Mouse (Mus musculus) heart, adult 2 months (tissue): ENCODE results near the gene Tsc22d4.

Experiments
- CTCF ChIP-seq: fragments of 200-600 bp; IDR thresholded peaks from 2 replicates; pipeline ENCODE4 v1.8.1; 2022; ENCODE audit warnings: antibody characterized with exemption, mild to moderate bottlenecking, moderate library complexity
- EP300 ChIP-seq: fragments of 200-500 bp; IDR thresholded peaks from 2 replicates; pipeline ENCODE4 v1.6.1; 2011; ENCODE audit warnings: low read depth, low read length, control low read depth; ENCODE audit not compliant: insufficient read depth
- POLR2A ChIP-seq: fragments of 200-500 bp; IDR thresholded peaks from 2 replicates; pipeline ENCODE4 v1.6.1; 2011; ENCODE audit warnings: mild to moderate bottlenecking, low read depth, low read length, control low read depth; ENCODE audit not compliant: insufficient read depth

DNA sequence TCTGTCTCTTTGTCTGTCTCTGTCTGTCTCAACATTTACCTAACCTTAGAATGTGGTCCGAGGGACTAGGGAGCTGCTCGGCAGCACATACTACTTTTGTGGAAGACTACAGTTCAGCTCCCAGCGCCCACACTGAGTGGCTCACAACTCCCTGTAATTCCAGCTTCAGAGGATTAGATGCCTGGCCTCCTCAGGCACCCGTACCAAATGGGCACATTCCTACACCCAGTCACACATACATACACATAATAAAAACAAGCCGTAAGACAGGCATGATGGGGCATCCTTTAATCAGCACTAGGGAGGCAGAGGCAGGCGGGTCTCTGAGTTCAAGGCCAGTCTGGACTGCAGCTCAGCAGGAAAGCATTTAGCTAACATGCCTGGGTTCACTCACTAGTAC, 2.7 kb upstream of the Tsc22d4 start:
- TF ChIP-seq CTCF (no peak), EP300 (no peak), POLR2A (no peak)
